Mouse (Mus musculus) MEL (cell line): ENCODE data around the gene Synpo2. TPM values are rescaled to one million over a fixed set of nuclear protein-coding genes. Genes with fewer than 3 reads are reported as not detected.

Experiments used
- DNase-seq: peaks from one replicate; pipeline ENCODE4 v3.0.0; 2011; ENCODE audit warnings: low read depth, low spot score
- H3K27ac ChIP-seq: 2 replicates; pipeline ENCODE4 v1.5.1; 2012; ENCODE audit warnings: low read depth, mild to moderate bottlenecking, control low read depth, low read length, moderate library complexity; ENCODE audit not compliant: control insufficient read depth
- H3K27me3 ChIP-seq, 2 experiments: fragments of 150-350 bp in 1 of 2; sonication (generic) in 1 of 2; 2 replicates each; pipeline ENCODE4 v1.6.1; 2012; ENCODE audit warnings: low read length in 2 of 2, mild to moderate bottlenecking in 2 of 2, improper control_type of control experiment in 1 of 2, moderate library complexity in 1 of 2; ENCODE audit not compliant: insufficient read depth in 2 of 2, control insufficient read depth in 1 of 2
- H3K36me3 ChIP-seq, 2 experiments: 2 replicates each; pipeline ENCODE4 v1.6.1; 2012 to 2014; ENCODE audit warnings: low read length in 2 of 2, improper control_type of control experiment in 1 of 2, inconsistent platforms in 1 of 2, mild to moderate bottlenecking in 1 of 2; ENCODE audit not compliant: insufficient read depth in 2 of 2, control insufficient read depth in 1 of 2
- H3K4me1 ChIP-seq, 2 experiments: fragments of 150-350 bp in 1 of 2; sonication (generic) in 1 of 2; 2 replicates each; pipeline ENCODE4 v1.6.1; 2012; ENCODE audit warnings: low read length in 2 of 2, improper control_type of control experiment in 1 of 2, mild to moderate bottlenecking in 1 of 2; ENCODE audit not compliant: insufficient read depth in 2 of 2, control insufficient read depth in 1 of 2
- H3K4me3 ChIP-seq, 2 experiments: fragments of 150-350 bp in 1 of 2; sonication (generic) in 1 of 2; 2 replicates each; pipeline ENCODE4 v1.5.1; 2012; ENCODE audit warnings: low read depth in 2 of 2, low read length in 2 of 2, mild to moderate bottlenecking in 2 of 2, moderate library complexity in 2 of 2, control low read depth in 1 of 2, improper control_type of control experiment in 1 of 2; ENCODE audit not compliant: control insufficient read depth in 1 of 2, insufficient read depth in 1 of 2
- H3K79me2 ChIP-seq: 2 replicates; pipeline ENCODE4 v1.6.1; 2012; ENCODE audit warnings: mild to moderate bottlenecking, low read length, moderate library complexity; ENCODE audit not compliant: control insufficient read depth, poor library complexity, insufficient read depth
- H3K9ac ChIP-seq: 2 replicates; pipeline ENCODE4 v1.6.1; 2012; ENCODE audit warnings: low read depth, mild to moderate bottlenecking, control low read depth, low read length, moderate library complexity; ENCODE audit not compliant: control insufficient read depth, poor library complexity, severe bottlenecking
- H3K9me3 ChIP-seq: fragments of 150-350 bp; sonication (generic); replicated peaks from 2 replicates; pipeline ENCODE4 v1.6.1; 2012; ENCODE audit warnings: mild to moderate bottlenecking, low read length, improper control_type of control experiment, moderate library complexity; ENCODE audit not compliant: insufficient read depth
- BHLHE40 ChIP-seq: IDR thresholded peaks from 2 replicates; pipeline ENCODE4 v1.6.1; 2012; ENCODE audit warnings: low read depth, mild to moderate bottlenecking, inconsistent platforms, low read length, improper control_type of control experiment, borderline replicate concordance
- CHD2 ChIP-seq: IDR thresholded peaks from 2 replicates; pipeline ENCODE4 v1.6.1; 2011; ENCODE audit warnings: low read length, improper control_type of control experiment
- CTCF ChIP-seq, 3 experiments: IDR thresholded peaks in 2 of 3; conservative IDR thresholded peaks in 1 of 3; 2 replicates each; pipeline ENCODE4 v1.5.1; 2011 to 2012; ENCODE audit warnings: low read length in 3 of 3, low read depth in 2 of 3, mild to moderate bottlenecking in 2 of 3, improper control_type of control experiment in 1 of 3, inconsistent platforms in 1 of 3, mixed read lengths in 1 of 3, moderate library complexity in 1 of 3; ENCODE audit not compliant: control insufficient read depth in 1 of 3, insufficient read depth in 1 of 3, poor library complexity in 1 of 3, severe bottlenecking in 1 of 3
- ELF1 ChIP-seq: IDR thresholded peaks from 2 replicates; pipeline ENCODE4 v1.6.1; 2014; ENCODE audit warnings: low read depth, mild to moderate bottlenecking, inconsistent platforms, low read length, improper control_type of control experiment, moderate library complexity
- GATA1 ChIP-seq: IDR thresholded peaks from 2 replicates; pipeline ENCODE4 v1.6.1; 2011; ENCODE audit warnings: low read depth, low read length, improper control_type of control experiment
- JUND ChIP-seq: IDR thresholded peaks from 2 replicates; pipeline ENCODE4 v1.6.1; 2011; ENCODE audit warnings: low read depth, mild to moderate bottlenecking, improper control_type of control experiment, low read length
- RAD21 ChIP-seq: IDR thresholded peaks from 2 replicates; pipeline ENCODE4 v1.6.1; 2011; ENCODE audit warnings: mild to moderate bottlenecking, low read depth, low read length, improper control_type of control experiment
- RCOR1 ChIP-seq: IDR thresholded peaks from 2 replicates; pipeline ENCODE4 v1.6.1; 2012; ENCODE audit warnings: low read depth, mild to moderate bottlenecking, inconsistent platforms, low read length, improper control_type of control experiment
- SIN3A ChIP-seq: IDR thresholded peaks from 2 replicates; pipeline ENCODE4 v1.6.1; 2012; ENCODE audit warnings: low read length, improper control_type of control experiment, inconsistent platforms
- SMC3 ChIP-seq: IDR thresholded peaks from 2 replicates; pipeline ENCODE4 v1.6.1; 2011; ENCODE audit warnings: low read depth, low read length, improper control_type of control experiment
- TBP ChIP-seq: IDR thresholded peaks from 2 replicates; pipeline ENCODE4 v1.8.0; 2011; ENCODE audit warnings: low read depth, low read length, improper control_type of control experiment
- TCF12 ChIP-seq: IDR thresholded peaks from 2 replicates; pipeline ENCODE4 v1.6.1; 2014; ENCODE audit warnings: low read depth, mild to moderate bottlenecking, inconsistent platforms, low read length, improper control_type of control experiment, moderate library complexity
- UBTF ChIP-seq: IDR thresholded peaks from 2 replicates; pipeline ENCODE4 v1.6.1; 2012; ENCODE audit warnings: low read depth, mild to moderate bottlenecking, inconsistent platforms, low read length, improper control_type of control experiment, moderate library complexity, borderline replicate concordance; ENCODE audit not compliant: insufficient read depth
- USF1 ChIP-seq: IDR thresholded peaks from 2 replicates; pipeline ENCODE4 v1.6.1; 2014; ENCODE audit warnings: low read depth, mild to moderate bottlenecking, inconsistent platforms, low read length, improper control_type of control experiment, moderate library complexity
- ZC3H11A ChIP-seq: IDR thresholded peaks from 2 replicates; pipeline ENCODE4 v1.6.1; 2012; ENCODE audit warnings: low read depth, mild to moderate bottlenecking, inconsistent platforms, low read length, improper control_type of control experiment
- ZNF384 ChIP-seq: IDR thresholded peaks from 2 replicates; pipeline ENCODE4 v1.6.1; 2012; ENCODE audit warnings: low read depth, mild to moderate bottlenecking, inconsistent platforms, low read length, improper control_type of control experiment
- polyA plus RNA-seq, 2 experiments: library from polyadenylated mRNA; stranded (reverse) in 1 of 2; unstranded in 1 of 2; fragments of >175 nt in 1 of 2; fragments of >200 nt in 1 of 2; gene quantifications; 2 replicates each; pipeline versions ENCODE4 v1.2.1 to v1.2.4; 2012; ENCODE audit warnings: low replicate concordance in 2 of 2, low read depth in 1 of 2; ENCODE audit not compliant: insufficient read length in 2 of 2, insufficient read depth in 1 of 2, missing spikeins in 1 of 2
- total RNA-seq: library from RNA; depleted of rRNA; stranded (reverse); fragments of 300-350 nt; gene quantifications from 2 replicates; pipeline ENCODE4 v1.2.3, GENCODE M21; 2012

Gene Synpo2
- total and polyA plus RNA-seq, 3 experiments = 0.04 TPM; not detected in 2

- Histone ChIP-seq H3K4me1 (no peaks in the 10 kb centered on the region), H3K4me3 (no peak overlapping the region), H3K36me3 (no peaks in the 10 kb centered on the region), H3K27ac (no peak overlapping the region), H3K27me3 (peaks cover 0 to 3% of the 10 kb centered on the region in 2 experiments), H3K9me3 (no peaks in the 10 kb centered on the region), H3K9ac (no peak overlapping the region)
- peak; percentile 62 for DNase-seq
- TF ChIP-seq SMC3 (peak; percentile 49), ZC3H11A (0 out of 2 replicates have a peak, but pooled peaks have one; percentile 12), CTCF (IDR thresholded peaks at IDR 0.05 in 2 of 3, conservative IDR thresholded peaks at IDR 0.05 in 1 of 3; ENCODE audit: control insufficient read depth in 1 of 3, insufficient read depth in 1 of 3, low read depth in 2 of 3, low read length in 3 of 3, poor library complexity in 1 of 3, severe bottlenecking in 1 of 3) (peak; percentile 32 to 59 (median 40)), JUND (no peak), RAD21 (peak; percentile 54), CHD2 (no peak), USF1 (no peak), RCOR1 (no peak), ELF1 (no peak), BHLHE40 (no peak), TBP (no peak)
- TF ChIP-seq, all 39 proteins: peak for 4
- H3K79me2 ChIP-seq = no peaks in the 10 kb centered on the region
Measured at GRCm38 (mm10) chr3:123159139-123159824, 76.7 kb downstream of the Synpo2 start.

- Histone ChIP-seq H3K4me3 (no peak overlapping the region), H3K27ac (no peak overlapping the region), H3K27me3 (peaks cover 3 to 5% of the 10 kb centered on the region in 2 experiments), H3K9ac (no peak overlapping the region), H3K4me1 (no peaks in the 10 kb centered on the region), H3K36me3 (no peaks in the 10 kb centered on the region), H3K79me2 (no peaks in the 10 kb centered on the region), H3K9me3 (no peaks in the 10 kb centered on the region)
- TF ChIP-seq GATA1 (no peak), TCF12 (no peak), CTCF (IDR thresholded peaks at IDR 0.05 in 2 of 3, conservative IDR thresholded peaks at IDR 0.05 in 1 of 3; ENCODE audit: control insufficient read depth in 1 of 3, insufficient read depth in 1 of 3, low read depth in 2 of 3, low read length in 3 of 3, poor library complexity in 1 of 3, severe bottlenecking in 1 of 3) (peak; percentile 28 to 68 (median 45); a peak in 5 of 6 replicates), ZNF384 (no peak), SMC3 (peak; percentile 37), SIN3A (no peak), UBTF (no peak)
- peak; percentile 41 for DNase-seq
Measured at GRCm38 (mm10) chr3:123158579-123158978, 77.4 kb downstream of the Synpo2 start.
